Mouse (Mus musculus): ENCODE data around the gene Commd8.

DNA sequence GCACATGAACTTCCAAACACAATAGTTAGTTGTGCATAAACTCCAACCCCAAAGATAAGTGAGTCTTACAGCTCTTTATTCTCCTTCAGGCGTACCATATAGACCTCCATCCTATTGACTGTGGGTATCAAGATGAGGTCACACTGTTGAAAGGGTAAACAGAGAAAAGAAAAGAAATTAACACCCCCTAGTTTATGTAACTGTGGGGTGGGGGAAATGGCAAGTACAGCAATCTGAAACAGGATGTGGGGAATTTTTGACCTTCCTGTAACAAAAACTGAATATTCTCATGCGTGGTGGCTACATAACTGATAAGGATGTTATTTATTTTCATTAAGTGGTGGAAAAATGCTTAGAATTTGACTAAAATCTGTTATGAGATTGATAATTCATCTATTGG, 36.5 kb upstream of the Commd8 start:
- TF ChIP-seq HCFC1 (IDR thresholded peaks at IDR 0.05; ENCODE audit: borderline replicate concordance, insufficient read depth, low read length) (no peak), ZC3H11A (IDR thresholded peaks at IDR 0.05; ENCODE audit: borderline replicate concordance, low read depth, low read length) (no peak)

All from ES-E14 (cell line).